9 mouse cellular contexts compared by ENCODE assay signal in the genomic region with DNA sequence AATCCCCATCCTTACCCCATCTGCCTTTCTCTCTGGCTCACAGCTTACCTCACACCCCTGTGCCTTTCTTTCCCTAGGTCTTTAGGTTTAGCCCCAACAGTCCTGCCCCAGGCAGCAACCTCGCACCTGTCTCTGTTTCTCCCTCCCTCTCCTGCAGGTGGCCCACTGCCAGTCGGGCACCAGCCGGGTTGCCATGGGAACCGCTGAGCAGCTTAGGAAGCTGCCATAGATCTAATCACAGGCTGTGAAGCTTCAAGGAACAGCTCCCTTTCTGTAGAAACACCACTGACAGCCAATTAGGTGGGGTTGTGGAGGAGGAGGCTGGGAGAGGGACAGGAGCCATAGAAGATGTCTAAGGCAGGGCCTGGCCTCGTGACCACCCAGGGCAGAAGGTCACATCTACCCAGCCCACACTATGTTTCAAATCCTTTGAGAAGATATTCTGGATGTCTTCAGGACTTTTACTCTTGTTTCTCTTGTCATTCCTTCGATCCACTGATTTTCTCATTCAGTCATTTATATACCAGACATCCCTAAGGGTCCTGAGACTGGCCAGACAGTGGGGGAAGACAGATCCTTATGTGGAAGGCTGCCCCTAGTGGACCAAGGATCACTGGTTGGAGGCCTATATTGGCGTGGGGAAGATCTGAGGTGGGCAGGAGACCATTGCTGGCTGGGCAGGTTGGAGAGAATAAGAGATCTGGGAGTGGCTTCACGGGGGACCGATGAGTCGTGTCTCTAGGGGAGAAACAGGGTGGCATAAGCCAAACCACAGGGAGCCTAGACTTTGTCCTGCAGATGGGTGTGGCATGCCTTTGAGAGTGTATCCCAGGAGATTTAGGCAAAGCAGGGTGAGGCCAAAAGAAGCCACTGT.
DNase-seq lines count a peak whose midpoint lies in the region; ATAC-seq and TF ChIP-seq lines count a peak whose summit lies in the region.
"Had no signal": no experiment of that assay in that cellular context is flagged by ENCODE, and none has a peak within 500 bp of the region (broad histone marks: within the 10 kb centered on the region; RNA-seq: fewer than 3 reads in every experiment).

No protein-coding gene starts in this region.

- H3K27me3 ChIP-seq in intestine, postnatal 0 days (replicated peaks; ENCODE audit: control insufficient read depth, insufficient read depth, low read length): no peaks in the 10 kb centered on the region
- H3K27me3 ChIP-seq in intestine, embryonic 15.5 days (replicated peaks): no peaks in the 10 kb centered on the region
- H3K27me3 ChIP-seq in hindbrain, embryonic 13.5 days: no peaks in the 10 kb centered on the region
- H3K27me3 ChIP-seq: liver, embryonic 15.5 days had no signal

- H3K4me2 ChIP-seq in intestine, postnatal 0 days (replicated peaks; ENCODE audit: low read depth): no peak overlapping the region
- H3K4me2 ChIP-seq in intestine, embryonic 15.5 days (replicated peaks): no peak overlapping the region
- H3K4me2 ChIP-seq in hindbrain, embryonic 13.5 days: no peak overlapping the region
- H3K4me2 ChIP-seq: liver, embryonic 15.5 days had no signal

- peak; percentile 85 to 91 for DNase-seq in left cerebral cortex, postnatal 14 days (ENCODE audit: low spot score in 2 of 2)
- peak; percentile 78 for DNase-seq in retina, postnatal 7 days (ENCODE audit: low read depth, low spot score)
- DNase-seq in adipocyte (ENCODE audit: low spot score): no peak

- intact Hi-C loops in left cerebral cortex, postnatal 14 days (cut with DNase I): no loop called here

- peak; percentile 39 for TF ChIP-seq CTCF in intestine, postnatal 0 days (IDR thresholded peaks at IDR 0.05; ENCODE audit: low read depth)
- 0 out of 2 replicates have a peak, but pooled peaks have one; percentile 7 for TF ChIP-seq CTCF in cortical plate, adult 2 months (IDR thresholded peaks at IDR 0.05; ENCODE audit: extremely low read depth, insufficient read depth, low read length)

- no peaks in the 10 kb centered on the region for H3K9me3 ChIP-seq in intestine, postnatal 0 days (ENCODE audit: control insufficient read depth)
- no peaks in the 10 kb centered on the region for H3K9me3 ChIP-seq in intestine, embryonic 15.5 days
- no peaks in the 10 kb centered on the region for H3K9me3 ChIP-seq in hindbrain, embryonic 13.5 days
- H3K9me3 ChIP-seq: liver, embryonic 15.5 days had no signal

- no peak overlapping the region for H3K9ac ChIP-seq in intestine, postnatal 0 days (ENCODE audit: low read depth, low read length)
- H3K9ac ChIP-seq in intestine, embryonic 15.5 days: no peak overlapping the region
- no peak overlapping the region for H3K9ac ChIP-seq in hindbrain, embryonic 13.5 days
- H3K9ac ChIP-seq: liver, embryonic 15.5 days had no signal

- no peaks in the 10 kb centered on the region for H3K4me1 ChIP-seq in intestine, postnatal 0 days (replicated peaks; ENCODE audit: control insufficient read depth, insufficient read depth, low read length)
- H3K4me1 ChIP-seq in intestine, embryonic 15.5 days (replicated peaks): 0 out of 2 replicates have a peak, but pooled peaks cover 4% of the 10 kb centered on the region
- peaks cover 9% of the 10 kb centered on the region for H3K4me1 ChIP-seq in cortical plate, adult 2 months (ENCODE audit: control insufficient read depth, insufficient read depth, low read length)
- peaks cover 26% of the 10 kb centered on the region for H3K4me1 ChIP-seq in hindbrain, embryonic 13.5 days (replicated peaks)
- H3K4me1 ChIP-seq: liver, embryonic 15.5 days had no signal

- ATAC-seq in intestine, postnatal 0 days: peak; percentile 56; the same call in 1 of the 2 replicates
- ATAC-seq in intestine, embryonic 15.5 days: no peak
- ATAC-seq in hindbrain, embryonic 13.5 days (ENCODE audit: low FRiP score): peak; percentile 61; the same call in 1 of the 2 replicates
- ATAC-seq in megakaryocyte, adult 5-6 weeks (ENCODE audit: poor library complexity, severe bottlenecking): no peak

- TF ChIP-seq POLR2A in cortical plate, adult 2 months (IDR thresholded peaks at IDR 0.05; ENCODE audit: extremely low read depth, insufficient read depth, low read length): no peak

- WGBS in intestine, postnatal 0 days: 25% methylated on average over 10 of the region's 10 CpGs
- WGBS in intestine, embryonic 15.5 days: 23% methylated on average over 10 of the region's 10 CpGs
- 22% methylated on average over 10 of the region's 10 CpGs for WGBS in hindbrain, embryonic 13.5 days

- no peaks in the 10 kb centered on the region for H3K36me3 ChIP-seq in intestine, postnatal 0 days (ENCODE audit: control insufficient read depth, insufficient read depth)
- no peaks in the 10 kb centered on the region for H3K36me3 ChIP-seq in intestine, embryonic 15.5 days
- H3K36me3 ChIP-seq in hindbrain, embryonic 13.5 days: no peaks in the 10 kb centered on the region
- H3K36me3 ChIP-seq: liver, embryonic 15.5 days had no signal

- H3K4me3 ChIP-seq in intestine, postnatal 0 days (ENCODE audit: low read depth, low read length): no peak overlapping the region
- no peak overlapping the region for H3K4me3 ChIP-seq in intestine, embryonic 15.5 days (replicated peaks)
- H3K4me3 ChIP-seq in cortical plate, adult 2 months (ENCODE audit: insufficient read depth, low read length): no peak overlapping the region
- no peak overlapping the region for H3K4me3 ChIP-seq in hindbrain, embryonic 13.5 days
- H3K4me3 ChIP-seq: liver, embryonic 15.5 days had no signal

- no peak overlapping the region for H3K27ac ChIP-seq in intestine, postnatal 0 days (ENCODE audit: low read depth, low read length)
- H3K27ac ChIP-seq in intestine, embryonic 15.5 days: no peak overlapping the region
- H3K27ac ChIP-seq in cortical plate, adult 2 months (ENCODE audit: insufficient read depth, low read length): peak overlapping the region; percentile 15
- peak overlapping the region; percentile 76 for H3K27ac ChIP-seq in hindbrain, embryonic 13.5 days
- H3K27ac ChIP-seq: liver, embryonic 15.5 days had no signal

Comparison
In these comparisons a context has a peak if more than half of its experiments do, and no peak if none do; other contexts are left out.
1. ATAC-seq: peak in intestine, postnatal 0 days (single experiment) and hindbrain, embryonic 13.5 days (single experiment); none in intestine, embryonic 15.5 days (single experiment) and megakaryocyte, adult 5-6 weeks (single experiment).
2. H3K27ac ChIP-seq: peak in cortical plate, adult 2 months (single experiment) and hindbrain, embryonic 13.5 days (single experiment); none in intestine, postnatal 0 days (single experiment) and intestine, embryonic 15.5 days (single experiment).